Mouse (Mus musculus) left cerebral cortex, postnatal 4 days (tissue): ENCODE data around the gene Olfr339. TPM values are rescaled to one million over a fixed set of nuclear protein-coding genes. Genes with fewer than 3 reads are reported as not detected.
"Not testable (repeated sequence)": the region's sequence is repeated elsewhere in the genome, so short reads cannot be mapped to it uniquely, and the experiment has no call there.

Source experiments
- DNase-seq: peaks from one replicate; pipeline ENCODE4 v3.0.0-alpha.2; 2022
- intact Hi-C: fragments of 180-260 bp; cut with DNase I; formaldehyde crosslinking; loops from one replicate; pipeline ENCODE4 v1.15.1; 2025
- total RNA-seq, 2 experiments: library from RNA; stranded (reverse); gene quantifications; 2 replicates each; pipeline ENCODE4 v1.2.3; 2021

Olfr339 gene
- not detected for total RNA-seq

GRCm38 (mm10) chr2:36418647-36419046 lies at the start of gene Olfr339:
Gene Olfr339, plus strand, starts transcription at chr2:36418947.
- intact Hi-C loops = no loop called here
- DNase-seq = no peak

GRCm38 (mm10) chr2:36373219-36373618 lies 45.5 kb upstream of the Olfr339 start, which contains the start of gene Olfr338:
Gene Olfr338, plus strand, starts transcription at chr2:36373519.
- DNase-seq = no peak
- intact Hi-C loops = no loop called here

- intact Hi-C loops, DNase-seq: not testable (repeated sequence)
Observed at GRCm38 (mm10) chr2:36415174-36415573, 3.6 kb upstream of the Olfr339 start.

GRCm38 (mm10) chr2:36415591-36415990 lies 3.2 kb upstream of the Olfr339 start:
- DNase-seq, intact Hi-C loops: not testable (repeated sequence)

- DNase-seq = no peak
- intact Hi-C loops = no loop called here
Observed at GRCm38 (mm10) chr2:36452287-36452686, 33.5 kb downstream of the Olfr339 start, which contains the start of gene Olfr340. Gene Olfr340, plus strand, starts transcription at chr2:36452587.

GRCm38 (mm10) chr2:36473634-36474033 lies 54.9 kb downstream of the Olfr339 start:
- no peak for DNase-seq
- intact Hi-C loops = no loop called here

Other genes with a start within 250 kb of the Olfr339 start
- 1 to 10 TPM; 5.5 to 7.1 TPM for gene Ptgs1, start 188.5 kb upstream of the Olfr339 start, total RNA-seq
- gene Olfr338, start 45.4 kb upstream of the Olfr339 start, total RNA-seq = not detected
- not detected for gene Olfr340, start 33.6 kb downstream of the Olfr339 start, total RNA-seq
- gene Olfr341, start 63.5 kb downstream of the Olfr339 start, total RNA-seq = not detected
- gene Olfr342, start 106.1 kb downstream of the Olfr339 start, total RNA-seq = not detected
- not detected for gene Olfr344, start 147.7 kb downstream of the Olfr339 start, total RNA-seq
- gene Olfr345, start 221.1 kb downstream of the Olfr339 start, total RNA-seq = not detected